Mouse (Mus musculus) lung, adult 2 months (tissue): ENCODE measurements around the gene A4gnt.

ENCODE experiments used
- CTCF ChIP-seq: fragments of 200-500 bp; IDR thresholded peaks from 2 replicates; pipeline ENCODE4 v1.5.1; 2011; ENCODE audit warnings: mild to moderate bottlenecking, low read length, control low read depth; ENCODE audit not compliant: insufficient read depth
- POLR2A ChIP-seq: fragments of 200-500 bp; IDR thresholded peaks from 2 replicates; pipeline ENCODE4 v1.6.1; 2011; ENCODE audit warnings: low read depth, mild to moderate bottlenecking, control low read depth, low read length, borderline replicate concordance; ENCODE audit errors: extremely low read depth

DNA sequence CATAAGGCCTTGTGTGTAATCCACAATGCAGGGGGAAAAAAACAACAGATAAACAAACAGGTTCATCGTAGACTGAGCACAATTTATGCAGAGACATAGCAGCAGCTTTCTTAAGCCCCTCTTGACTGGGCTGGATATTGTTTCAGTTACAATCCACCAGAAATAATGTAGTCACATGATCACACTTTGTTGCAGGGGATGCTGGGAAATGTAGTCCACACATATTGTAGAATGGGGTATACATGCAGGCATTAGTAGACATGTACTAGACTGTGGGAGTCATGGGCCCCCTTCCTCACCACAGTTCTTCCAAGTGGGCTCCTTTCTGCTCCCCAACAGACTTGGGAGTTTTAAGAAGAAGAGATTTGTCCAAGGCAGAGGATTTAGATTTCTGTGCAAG, 24.5 kb downstream of the A4gnt start:
- no peak for TF ChIP-seq CTCF
- no peak for TF ChIP-seq POLR2A
